Mouse (Mus musculus): ENCODE measurements around the gene Eno1. TPM values are rescaled to one million over a fixed set of nuclear protein-coding genes. Genes with fewer than 3 reads are reported as not detected.

Eno1 gene
- 1,000 to 10,000 TPM in 1 of 2 experiments, 100 to 1,000 TPM in 1; 810 to 1,124 TPM for polyA plus RNA-seq (2017; shearing (Covaris generic))

GRCm38 (mm10) chr4:150236521-150237481 is at the start of gene Eno1:
Eno1 (plus strand) TSS chr4:150236721.

GRCm38 (mm10) chr4:150201232-150201631 is 35.3 kb upstream of the Eno1 start, which contains the start of gene Car6:
Car6 (minus strand) TSS chr4:150201332.

GRCm38 (mm10) chr4:150281018-150281761 is 44.7 kb downstream of the Eno1 start, which contains the start of gene Rere:
Rere (plus strand) TSS chr4:150281646.

Other genes with a start within 250 kb of the Eno1 start
- gene H6pd, start 227.7 kb upstream of the Eno1 start, polyA plus RNA-seq (2017; shearing (Covaris generic)), result 10 to 100 TPM; 11.1 to 19.6 TPM
- under 1 TPM; 0.30 to 0.91 TPM for gene Gpr157, start 149.4 kb upstream of the Eno1 start, polyA plus RNA-seq (2017; shearing (Covaris generic))
- under 1 TPM; 0.25 to 0.58 TPM for gene Slc2a5, start 117.4 kb upstream of the Eno1 start, polyA plus RNA-seq (2017; shearing (Covaris generic))
- gene Slc2a7, start 87.7 kb upstream of the Eno1 start, polyA plus RNA-seq (2017; shearing (Covaris generic)), result not detected
- 1,000 to 10,000 TPM in 1 of 2 experiments, 1 to 10 TPM in 1; 1.5 to 1,459 TPM for gene Car6, start 35.4 kb upstream of the Eno1 start, polyA plus RNA-seq (2017; shearing (Covaris generic))
- 10 to 100 TPM; 32.0 to 43.0 TPM for gene Rere, start 44.9 kb downstream of the Eno1 start, polyA plus RNA-seq (2017; shearing (Covaris generic))